Mouse (Mus musculus): Measurements from ENCODE around the gene Haus7.

DNA sequence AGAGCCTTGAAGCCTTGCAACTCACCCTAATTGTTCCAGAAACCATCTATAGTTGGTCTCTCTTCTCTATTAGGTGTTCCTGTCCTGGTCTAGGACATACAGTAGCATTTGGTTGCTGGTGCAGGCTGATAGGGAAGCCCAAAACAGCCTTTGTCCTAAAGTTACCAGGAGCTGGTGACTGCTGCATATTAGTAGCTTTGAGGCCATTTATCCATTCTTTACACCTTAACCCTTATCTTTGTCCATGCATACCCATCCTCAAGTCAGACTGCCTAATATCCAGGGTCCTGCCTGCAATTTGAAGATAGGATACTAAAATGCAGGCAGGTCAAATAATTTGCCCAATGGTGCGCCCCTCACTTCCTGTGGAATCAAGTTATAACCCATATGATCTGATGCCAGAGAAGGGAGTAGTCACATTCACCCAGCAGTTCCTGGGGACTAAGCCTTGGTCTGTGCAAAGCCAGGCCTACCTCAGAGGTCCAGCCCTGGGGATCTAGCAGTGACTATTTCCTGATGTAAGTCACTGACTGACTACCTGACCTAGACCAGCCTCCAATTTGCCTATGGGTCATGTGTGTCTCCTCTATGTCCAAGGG lies 16.9 kb upstream of the Haus7 start:
- TF ChIP-seq CTCF (IDR thresholded peaks at IDR 0.05; ENCODE audit: low read depth) (no peak), EP300 (IDR thresholded peaks at IDR 0.05; ENCODE audit: low read depth) (no peak)
